Mouse (Mus musculus) layer of hippocampus, adult 11-12 months (tissue): ENCODE measurements around the gene Krt31.

Experiments
- DNase-seq: peaks from one replicate; pipeline ENCODE4 v3.0.0; 2022; ENCODE audit warnings: low spot score

Gene Krt31

GRCm38 (mm10) chr11:100005905-100006304 lies 44.4 kb downstream of the Krt31 start:
- no peak for DNase-seq

- DNase-seq = peak; percentile 69
Measured at GRCm38 (mm10) chr11:100004846-100005245, 45.5 kb downstream of the Krt31 start.

- no peak for DNase-seq
Measured at GRCm38 (mm10) chr11:99999091-99999490, 51.3 kb downstream of the Krt31 start.
